Mouse (Mus musculus) erythroblast, embryonic 14.5 days (primary cell): ENCODE measurements around the gene Cbx6.

ENCODE experiments used
- GATA1 ChIP-seq: IDR thresholded peaks from 2 replicates; pipeline ENCODE4 v1.6.1; 2012; ENCODE audit warnings: low read length, inconsistent platforms, mixed read lengths
- TAL1 ChIP-seq: IDR thresholded peaks from 3 replicates; pipeline ENCODE4 v1.6.1; 2012; ENCODE audit warnings: low read length, inconsistent platforms, mixed read lengths

- TF ChIP-seq GATA1 (no peak), TAL1 (no peak)
These were observed 44.4 kb downstream of the Cbx6 start for GRCm38 (mm10) chr15:79790111-79790510.
